Mouse (Mus musculus): Measurements from ENCODE around the gene Caprin2.

GRCm38 (mm10) chr6:148811117-148811516, 84.9 kb downstream of the Caprin2 start:
- TF ChIP-seq MAX (IDR thresholded peaks at IDR 0.05; ENCODE audit: low read depth) (no peak), POLR2A (IDR thresholded peaks at IDR 0.05; ENCODE audit: insufficient read length, low read depth) (no peak), POLR2AphosphoS2 (IDR thresholded peaks at IDR 0.05; ENCODE audit: insufficient read length, low read depth) (no peak), E2F4 (IDR thresholded peaks at IDR 0.05; ENCODE audit: insufficient read depth) (no peak), USF1 (IDR thresholded peaks at IDR 0.05; ENCODE audit: low read depth) (no peak), REST (IDR thresholded peaks at IDR 0.05; ENCODE audit: insufficient read depth, insufficient read length) (no peak), MYOG (IDR thresholded peaks at IDR 0.05; ENCODE audit: control insufficient read depth in 1 of 3, insufficient read depth in 1 of 3, insufficient read length in 2 of 3, low read depth in 2 of 3) (no peak), CEBPB (IDR thresholded peaks at IDR 0.05; ENCODE audit: insufficient read depth, poor library complexity, severe bottlenecking) (no peak), SRF (IDR thresholded peaks at IDR 0.05; ENCODE audit: control insufficient read depth, insufficient read length, low read depth) (no peak), MYOD1 (IDR thresholded peaks at IDR 0.05; ENCODE audit: control insufficient read depth in 1 of 3, insufficient read length in 2 of 3, low read depth in 2 of 3) (no peak)
